Mouse (Mus musculus) stomach, embryonic 14.5 days (tissue): ENCODE data around the gene Ceacam3. TPM values are rescaled to one million over a fixed set of nuclear protein-coding genes. Genes with fewer than 3 reads are reported as not detected.
"Not testable (repeated sequence)": the region's sequence is repeated elsewhere in the genome, so short reads cannot be mapped to it uniquely, and the experiment has no call there.

Source experiments
- ATAC-seq: fragments of 200-750 bp; cut with Nextera tagmentation; 2 replicates; pipeline ENCODE4 v1.8.0; 2017; ENCODE audit warnings: low read depth, moderate TSS enrichment; ENCODE audit not compliant: insufficient number of reproducible peaks, insufficient read depth, low FRiP score
- H3K27ac ChIP-seq: fragments of 300-500 bp; sonication (generic); 2 replicates; pipeline ENCODE4 v1.5.1; 2014; ENCODE audit warnings: mild to moderate bottlenecking, low read length, moderate library complexity, mixed read lengths
- H3K27me3 ChIP-seq: fragments of 300-500 bp; sonication (generic); 2 replicates; pipeline ENCODE4 v1.6.1; 2014; ENCODE audit warnings: low read length, control low read depth, mixed read lengths; ENCODE audit not compliant: control insufficient read depth, insufficient read depth
- H3K36me3 ChIP-seq: fragments of 300-500 bp; sonication (generic); 2 replicates; pipeline ENCODE4 v1.6.1; 2014; ENCODE audit warnings: mild to moderate bottlenecking, control low read depth, low read length, moderate library complexity, mixed read lengths; ENCODE audit not compliant: control insufficient read depth, insufficient read depth
- H3K4me1 ChIP-seq: fragments of 300-500 bp; sonication (generic); 2 replicates; pipeline ENCODE4 v1.6.1; 2014; ENCODE audit warnings: low read length, control low read depth, mixed read lengths; ENCODE audit not compliant: control insufficient read depth, insufficient read depth
- H3K4me2 ChIP-seq: fragments of 300-500 bp; sonication (generic); replicated peaks from 2 replicates; pipeline ENCODE4 v1.6.1; 2014; ENCODE audit warnings: low read depth, low read length, control low read depth
- H3K4me3 ChIP-seq: fragments of 300-500 bp; sonication (generic); 2 replicates; pipeline ENCODE4 v1.5.1; 2014; ENCODE audit warnings: low read depth, low read length, control low read depth
- H3K9ac ChIP-seq: fragments of 300-500 bp; sonication (generic); replicated peaks from 2 replicates; pipeline ENCODE4 v1.6.1; 2014; ENCODE audit warnings: low read depth, mild to moderate bottlenecking, control low read depth, low read length, moderate library complexity, mixed read lengths
- H3K9me3 ChIP-seq: fragments of 300-500 bp; sonication (generic); 2 replicates; pipeline ENCODE4 v1.6.1; 2016; ENCODE audit warnings: low read depth, low read length, control low read depth; ENCODE audit not compliant: control insufficient read depth
- WGBS: fragments of 180-500 bp; shearing (Covaris S2); extraction: QIAGEN DNeasy Blood & Tissue Kit; methylation state at CpG from one replicate; pipeline ENCODE4 v1.1.7; 2014; 5-methylcytosine and 5-hydroxymethylcytosine counted together
- polyA plus RNA-seq: library from polyadenylated mRNA; unstranded; fragments of >200 nt; fragmentation: Nextera tagmentation; extraction: Ambion mirVana; gene quantifications from 2 replicates; pipeline ENCODE4 v1.2.1, GENCODE M21; 2014

Ceacam3 gene
- polyA plus RNA-seq: not detected in 2 replicates

DNA sequence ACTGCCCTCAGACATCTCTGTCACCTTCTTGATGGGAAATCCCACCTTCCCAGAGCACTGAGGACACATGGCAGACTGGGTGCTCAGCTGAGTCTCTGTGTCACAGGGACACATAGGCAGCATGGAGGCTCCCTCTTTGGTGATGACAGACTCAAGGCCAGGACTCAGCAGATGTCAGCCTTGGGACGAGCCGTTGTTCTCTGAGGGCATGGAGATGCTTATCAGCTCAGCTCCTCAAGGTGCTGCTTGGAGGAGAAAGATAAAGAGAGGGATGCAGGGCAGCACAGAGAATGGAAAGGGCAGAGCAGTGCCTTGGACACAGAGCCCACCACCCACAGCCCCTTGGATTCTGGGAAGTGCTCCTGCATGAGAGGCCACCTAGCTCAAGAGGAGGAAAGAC lies at the start of gene Ceacam3:
Ceacam3 (plus strand) TSS at position 352 of the 400 bp plus-strand sequence.
- Histone ChIP-seq H3K9ac (no peak within 1 kb of the TSS), H3K4me3 (no peak within 1 kb of the TSS), H3K9me3 (no peaks in the 10 kb centered on the region), H3K27ac (no peak within 1 kb of the TSS), H3K27me3 (no peaks in the 10 kb centered on the region), H3K4me1 (no peaks in the 10 kb centered on the region), H3K4me2 (no peak within 1 kb of the TSS), H3K36me3 (no peaks in the 10 kb centered on the region)
- no peak for ATAC-seq
- WGBS: 77% methylated on average over 2 of the region's 2 CpGs

- H3K36me3 ChIP-seq, H3K27me3 ChIP-seq, H3K9ac ChIP-seq, H3K27ac ChIP-seq, H3K4me2 ChIP-seq, ATAC-seq, H3K9me3 ChIP-seq, H3K4me1 ChIP-seq, H3K4me3 ChIP-seq: not testable (repeated sequence)
- WGBS: 88% methylated on average over 13 of the region's 13 CpGs
These were observed 48.5 kb upstream of the Ceacam3 start for GRCm38 (mm10) chr7:17101631-17102030.

DNA sequence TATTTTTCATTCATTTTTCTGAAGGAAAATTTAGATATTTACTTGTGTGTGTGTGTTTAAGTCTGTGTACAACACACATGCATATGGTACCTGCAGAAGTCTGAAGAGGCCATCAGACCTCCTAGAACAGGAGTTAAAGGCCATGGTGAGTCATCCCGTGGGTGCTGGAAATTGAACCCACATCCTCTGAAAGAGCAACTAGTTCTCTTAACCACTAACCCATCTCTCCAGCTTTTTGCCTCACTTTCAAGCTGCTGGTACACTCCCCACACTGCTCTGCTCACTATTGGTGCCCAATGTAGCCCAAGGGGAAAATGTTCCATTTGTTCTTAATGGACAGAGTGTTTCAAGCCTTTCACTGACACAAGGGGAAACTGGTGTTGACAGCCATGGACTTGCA lies 14.8 kb upstream of the Ceacam3 start:
- H3K4me2 ChIP-seq: no peak overlapping the region
- no peaks in the 10 kb centered on the region for H3K9me3 ChIP-seq
- no peak overlapping the region for H3K9ac ChIP-seq
- whole genome bisulfite sequencing: 96% methylated on average over 1 of the region's 1 CpGs
- no peaks in the 10 kb centered on the region for H3K27me3 ChIP-seq
- H3K4me1 ChIP-seq: no peaks in the 10 kb centered on the region
- no peak for ATAC-seq
- H3K4me3 ChIP-seq: no peak overlapping the region
- H3K27ac ChIP-seq: no peak overlapping the region
- H3K36me3 ChIP-seq: no peaks in the 10 kb centered on the region

DNA sequence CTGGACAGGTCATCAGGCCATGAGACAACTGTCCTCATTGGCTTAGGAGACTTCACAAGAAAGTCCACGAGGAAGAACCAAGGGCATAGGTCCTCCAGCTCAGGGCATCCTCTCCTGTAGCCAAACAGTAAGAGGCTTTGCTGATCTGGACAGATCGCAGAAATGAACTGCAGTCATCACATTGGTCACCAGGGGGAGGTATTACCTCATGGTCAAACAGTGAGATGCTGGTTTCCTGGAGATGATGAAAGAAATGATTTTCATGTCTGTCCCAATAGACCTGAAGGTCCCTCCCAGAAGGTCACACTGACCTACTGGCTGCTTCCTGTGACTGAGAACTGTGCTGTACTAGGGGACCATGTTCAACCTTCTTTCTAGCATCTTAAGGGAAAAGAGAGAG lies 5.6 kb downstream of the Ceacam3 start:
- Histone ChIP-seq H3K4me2 (no peak overlapping the region), H3K9me3 (no peaks in the 10 kb centered on the region), H3K36me3 (no peaks in the 10 kb centered on the region), H3K4me1 (no peaks in the 10 kb centered on the region), H3K27ac (no peak overlapping the region), H3K27me3 (no peaks in the 10 kb centered on the region), H3K9ac (no peak overlapping the region), H3K4me3 (no peak overlapping the region)
- 38% methylated on average over 2 of the region's 2 CpGs for WGBS
- ATAC-seq: no peak

DNA sequence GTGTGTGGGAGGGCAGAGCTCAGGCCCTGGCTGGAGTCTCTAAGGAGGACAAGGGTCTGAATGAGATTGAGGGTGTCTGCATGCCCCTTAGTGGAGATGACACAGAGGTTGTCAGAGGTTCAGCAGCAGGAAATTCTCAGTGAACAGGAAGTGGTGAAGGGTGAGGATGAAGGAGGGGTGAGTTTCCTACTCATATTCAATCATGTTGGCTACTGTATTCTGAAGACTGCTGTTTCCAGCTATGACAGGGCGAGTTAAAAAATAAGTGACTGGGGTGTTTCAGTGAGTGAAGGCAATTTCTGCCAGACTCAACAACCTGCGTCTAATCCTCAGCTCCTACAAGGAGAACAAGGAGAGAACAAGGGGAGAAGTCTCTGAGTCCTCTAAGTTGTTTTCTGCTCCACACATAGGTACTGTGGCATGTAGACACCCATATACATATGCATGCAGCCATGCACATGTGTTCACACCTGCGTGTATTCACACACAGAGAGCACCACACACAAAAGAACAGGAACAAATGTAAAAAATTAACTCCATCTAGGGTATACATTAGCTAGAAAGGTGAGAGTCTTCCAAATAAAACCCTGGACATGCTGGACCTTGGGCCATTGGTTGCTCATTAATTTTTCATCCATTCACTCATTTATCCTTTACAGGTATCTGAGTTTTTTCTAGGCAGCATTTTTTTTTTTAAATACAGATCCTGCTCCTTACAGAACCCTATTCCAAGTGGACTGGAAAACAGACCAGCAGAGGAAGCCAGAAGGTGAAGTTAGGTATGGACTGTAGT lies 7.0 kb downstream of the Ceacam3 start:
- 69% methylated on average over 3 of the region's 3 CpGs for WGBS
- H3K4me3 ChIP-seq: no peak overlapping the region
- no peaks in the 10 kb centered on the region for H3K9me3 ChIP-seq
- H3K4me1 ChIP-seq: no peaks in the 10 kb centered on the region
- no peaks in the 10 kb centered on the region for H3K27me3 ChIP-seq
- H3K9ac ChIP-seq: no peak overlapping the region
- H3K27ac ChIP-seq: no peak overlapping the region
- H3K4me2 ChIP-seq: no peak overlapping the region
- no peak for ATAC-seq
- no peaks in the 10 kb centered on the region for H3K36me3 ChIP-seq

DNA sequence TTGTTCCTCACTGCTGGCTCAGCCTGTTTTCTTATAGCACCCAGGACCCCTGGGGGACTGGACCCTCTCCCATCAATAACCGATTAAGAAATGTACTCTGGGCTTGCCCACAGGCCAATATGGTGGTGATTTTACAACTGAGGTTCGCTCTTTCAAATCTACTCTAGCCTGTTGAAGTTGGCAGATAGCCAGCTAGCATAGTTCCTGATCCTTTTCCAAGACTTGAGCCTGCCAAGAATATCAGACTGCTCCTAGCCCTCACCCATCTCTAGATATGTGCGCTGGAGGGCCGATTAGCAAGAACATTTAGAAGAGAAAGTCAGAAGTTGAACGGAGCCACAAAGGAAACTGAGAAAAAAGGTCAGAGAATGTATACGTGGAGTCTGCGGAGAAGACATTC lies 8.9 kb downstream of the Ceacam3 start:
- Histone ChIP-seq H3K36me3 (no peaks in the 10 kb centered on the region), H3K27ac (no peak overlapping the region), H3K9me3 (no peaks in the 10 kb centered on the region), H3K4me1 (no peaks in the 10 kb centered on the region), H3K9ac (no peak overlapping the region), H3K27me3 (no peaks in the 10 kb centered on the region), H3K4me2 (no peak overlapping the region), H3K4me3 (no peak overlapping the region)
- no peak for ATAC-seq
- WGBS: 79% methylated on average over 7 of the region's 7 CpGs

DNA sequence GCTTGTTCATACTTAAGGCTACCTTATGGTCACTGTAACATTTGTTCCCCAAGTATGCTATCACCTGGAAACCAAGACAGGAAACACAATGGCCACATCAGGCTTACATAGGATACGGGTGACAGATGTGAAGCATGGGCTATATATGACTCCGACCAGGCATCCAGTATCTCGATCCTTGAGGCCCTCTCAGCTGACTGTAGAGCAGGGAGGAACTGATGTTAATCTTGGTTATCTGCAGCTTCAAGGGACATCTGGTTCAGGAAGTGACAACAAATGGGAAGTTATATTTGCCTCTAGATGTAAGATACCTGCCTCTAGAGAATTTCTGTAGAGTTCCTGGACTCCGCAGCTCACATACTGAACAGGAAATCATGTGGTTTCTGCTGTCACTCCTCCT lies 21.7 kb downstream of the Ceacam3 start:
- Histone ChIP-seq H3K27ac (no peak overlapping the region), H3K27me3 (no peaks in the 10 kb centered on the region), H3K4me2 (no peak overlapping the region), H3K9ac (no peak overlapping the region), H3K4me3 (no peak overlapping the region), H3K4me1 (no peaks in the 10 kb centered on the region), H3K36me3 (no peaks in the 10 kb centered on the region), H3K9me3 (no peaks in the 10 kb centered on the region)
- 86% methylated on average over 4 of the region's 4 CpGs for WGBS
- no peak for ATAC-seq

DNA sequence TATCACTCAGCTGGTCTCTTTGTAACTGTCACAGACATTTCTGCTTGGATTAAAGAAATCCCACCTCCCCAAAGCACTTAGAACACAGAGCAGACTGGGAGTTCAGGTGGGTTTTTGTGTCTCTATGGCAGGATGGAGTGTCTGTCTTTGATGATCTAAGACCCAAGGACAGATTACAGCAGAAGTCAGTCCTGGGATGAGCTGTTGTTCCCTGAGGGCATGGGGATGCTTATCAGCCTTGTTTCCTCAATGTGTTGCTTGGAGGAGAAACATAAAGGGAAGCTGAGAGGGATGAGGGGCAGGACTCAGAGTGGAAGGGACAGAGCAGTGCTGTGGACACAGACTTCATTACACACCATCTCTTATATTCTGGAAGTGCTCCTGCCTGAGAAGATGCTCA lies 53.1 kb downstream of the Ceacam3 start, which contains the start of gene Psg29:
Psg29 (plus strand) TSS at position 301 of the 400 bp plus-strand sequence.
- Histone ChIP-seq H3K4me3 (no peak within 1 kb of the TSS), H3K27ac (no peak within 1 kb of the TSS), H3K27me3 (no peaks in the 10 kb centered on the region), H3K4me2 (no peak within 1 kb of the TSS), H3K9me3 (no peaks in the 10 kb centered on the region; the same call in 1 of the 2 replicates), H3K9ac (no peak within 1 kb of the TSS), H3K36me3 (no peaks in the 10 kb centered on the region), H3K4me1 (no peaks in the 10 kb centered on the region)
- ATAC-seq: no peak
